Mouse (Mus musculus): ENCODE data around the gene Tecr. TPM values are rescaled to one million over a fixed set of nuclear protein-coding genes. Genes with fewer than 3 reads are reported as not detected.
A peak's percentile ranks its signal among the peaks of the same experiment; 100 is the strongest.

Gene Tecr
- total and polyA plus RNA-seq, 3 experiments, result 74.2 to 229 TPM; not detected in 1

DNA sequence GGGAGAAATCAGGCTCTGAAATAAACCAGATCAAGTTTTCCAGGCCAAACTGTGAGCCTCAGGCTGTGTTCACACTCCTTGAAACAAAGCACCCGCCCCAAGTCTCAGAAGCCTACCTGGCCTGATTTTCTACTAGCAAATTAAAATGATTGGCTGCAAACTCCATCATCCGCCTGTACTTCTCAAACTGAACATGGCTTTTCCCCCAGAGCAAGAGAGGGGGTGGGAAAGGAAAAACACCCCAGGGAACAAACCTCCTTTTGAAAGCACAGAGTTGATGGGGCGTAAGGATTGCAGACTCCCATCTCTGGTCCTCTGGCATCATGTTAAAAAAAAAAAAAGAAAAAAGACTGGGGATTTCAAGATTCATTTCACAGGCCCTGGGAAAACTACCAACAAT lies 15.1 kb downstream of the Tecr start:
- Histone ChIP-seq H3K27me3 (ENCODE audit: control insufficient read depth in 1 of 2, insufficient read depth in 2 of 2, low read length in 2 of 2) (no peaks in the 10 kb centered on the region), H3K9me3 (replicated peaks; ENCODE audit: insufficient read depth, low read length) (no peaks in the 10 kb centered on the region), H3K79me2 (ENCODE audit: control insufficient read depth, insufficient read depth, low read length, poor library complexity) (peaks cover 31% of the 10 kb centered on the region), H3K9ac (ENCODE audit: control insufficient read depth, low read depth, low read length, poor library complexity, severe bottlenecking) (no peak overlapping the region), H3K4me1 (ENCODE audit: control insufficient read depth in 1 of 2, insufficient read depth in 2 of 2, low read length in 2 of 2) (peaks cover 3 to 7% of the 10 kb centered on the region in 2 experiments; a peak in 2 of 4 replicates), H3K4me3 (ENCODE audit: control insufficient read depth in 1 of 2, insufficient read depth in 1 of 2, low read depth in 2 of 2, low read length in 2 of 2) (no peak overlapping the region), H3K36me3 (ENCODE audit: control insufficient read depth in 1 of 2, insufficient read depth in 2 of 2, low read length in 2 of 2) (0 out of 4 replicates have a peak, but pooled peaks cover 0 to 3% of the 10 kb centered on the region in 2 experiments), H3K27ac (ENCODE audit: control insufficient read depth, low read depth, low read length) (no peak overlapping the region)
- no peak for TF ChIP-seq GABPA (IDR thresholded peaks at IDR 0.05; ENCODE audit: low read depth, low read length)
- no peak for TF ChIP-seq HCFC1 (IDR thresholded peaks at IDR 0.05; ENCODE audit: low read depth, low read length)
- TF ChIP-seq MAX (IDR thresholded peaks at IDR 0.05; ENCODE audit: low read length), result no peak
- TF ChIP-seq CHD1 (IDR thresholded peaks at IDR 0.05; ENCODE audit: low read depth, low read length), result no peak
- TF ChIP-seq MXI1 (IDR thresholded peaks at IDR 0.05; ENCODE audit: low read depth, low read length), result no peak
- no peak for TF ChIP-seq ELF1 (IDR thresholded peaks at IDR 0.05; ENCODE audit: low read depth, low read length)
- no peak for TF ChIP-seq RAD21 (IDR thresholded peaks at IDR 0.05; ENCODE audit: low read depth, low read length)
- TF ChIP-seq MAZ (IDR thresholded peaks at IDR 0.05; ENCODE audit: low read depth, low read length), result no peak
- TF ChIP-seq CTCF (IDR thresholded peaks at IDR 0.05 in 2 of 3, conservative IDR thresholded peaks at IDR 0.05 in 1 of 3; ENCODE audit: control insufficient read depth in 1 of 3, insufficient read depth in 1 of 3, low read depth in 2 of 3, low read length in 3 of 3, poor library complexity in 1 of 3, severe bottlenecking in 1 of 3), result no peak
- TF ChIP-seq UBTF (IDR thresholded peaks at IDR 0.05; ENCODE audit: borderline replicate concordance, insufficient read depth, low read depth, low read length), result no peak
- DNase-seq (ENCODE audit: low read depth, low spot score), result no peak

DNA sequence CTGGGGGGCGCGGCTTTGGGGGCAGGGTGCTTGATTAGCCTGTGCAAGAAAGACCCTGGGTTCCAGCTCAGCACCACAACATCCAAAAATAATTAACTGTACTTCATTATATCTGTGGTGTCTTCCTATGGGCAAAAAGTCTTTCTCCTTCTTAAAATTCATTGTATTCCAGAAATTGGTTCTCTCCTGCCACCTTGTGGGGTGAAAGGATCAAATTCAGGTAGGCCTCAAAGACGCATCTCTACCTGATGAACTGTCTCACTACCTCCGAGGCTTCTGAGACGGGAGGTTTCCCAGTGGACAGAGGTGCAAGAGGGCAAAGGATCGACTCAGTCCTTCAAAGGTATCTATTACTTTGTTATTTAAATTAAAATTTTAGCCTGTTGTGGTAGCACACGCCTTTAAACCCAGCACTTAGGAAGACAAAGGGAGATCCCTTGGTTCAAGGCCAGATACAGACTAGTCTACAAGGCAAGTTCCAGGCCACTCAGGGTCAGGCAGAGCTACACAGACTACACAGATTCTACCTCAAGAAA lies 17.2 kb downstream of the Tecr start:
- no peak overlapping the region for H3K27ac ChIP-seq (ENCODE audit: control insufficient read depth, low read depth, low read length)
- TF ChIP-seq MEF2A (IDR thresholded peaks at IDR 0.05; ENCODE audit: extremely low read depth, insufficient replicate concordance, low read depth, low read length, poor library complexity, severe bottlenecking) (no peak), ZKSCAN1 (IDR thresholded peaks at IDR 0.05; ENCODE audit: low read depth, low read length) (no peak), NRF1 (IDR thresholded peaks at IDR 0.05; ENCODE audit: insufficient read depth, low read depth, low read length, poor library complexity, severe bottlenecking) (no peak), GABPA (IDR thresholded peaks at IDR 0.05; ENCODE audit: low read depth, low read length) (no peak), CTCF (IDR thresholded peaks at IDR 0.05 in 2 of 3, conservative IDR thresholded peaks at IDR 0.05 in 1 of 3; ENCODE audit: control insufficient read depth in 1 of 3, insufficient read depth in 1 of 3, low read depth in 2 of 3, low read length in 3 of 3, poor library complexity in 1 of 3, severe bottlenecking in 1 of 3) (peak in 1 of 3 experiments; percentile 26; a peak in 2 of 6 replicates), RAD21 (IDR thresholded peaks at IDR 0.05; ENCODE audit: low read depth, low read length) (peak; percentile 8)
- H3K9ac ChIP-seq (ENCODE audit: control insufficient read depth, low read depth, low read length, poor library complexity, severe bottlenecking), result no peak overlapping the region
- no peaks in the 10 kb centered on the region for H3K9me3 ChIP-seq (replicated peaks; ENCODE audit: insufficient read depth, low read length)
- no peak overlapping the region for H3K4me3 ChIP-seq (ENCODE audit: control insufficient read depth in 1 of 2, insufficient read depth in 1 of 2, low read depth in 2 of 2, low read length in 2 of 2)
- no peak for DNase-seq (ENCODE audit: low read depth, low spot score)
- no peaks in the 10 kb centered on the region for H3K27me3 ChIP-seq (ENCODE audit: control insufficient read depth in 1 of 2, insufficient read depth in 2 of 2, low read length in 2 of 2)
- peaks cover 39% of the 10 kb centered on the region for H3K79me2 ChIP-seq (ENCODE audit: control insufficient read depth, insufficient read depth, low read length, poor library complexity)
- H3K4me1 ChIP-seq (ENCODE audit: control insufficient read depth in 1 of 2, insufficient read depth in 2 of 2, low read length in 2 of 2), result peaks cover 3 to 7% of the 10 kb centered on the region in 2 experiments; a peak in 2 of 4 replicates
- H3K36me3 ChIP-seq (ENCODE audit: control insufficient read depth in 1 of 2, insufficient read depth in 2 of 2, low read length in 2 of 2), result 0 out of 4 replicates have a peak, but pooled peaks cover 0 to 3% of the 10 kb centered on the region in 2 experiments
